Mouse (Mus musculus) midbrain, embryonic 13.5 days (tissue): ENCODE results near the gene Bola1. TPM values are rescaled to one million over a fixed set of nuclear protein-coding genes. Genes with fewer than 3 reads are reported as not detected.
A peak's percentile ranks its signal among the peaks of the same experiment; 100 is the strongest.
"Not testable (repeated sequence)": the region's sequence is repeated elsewhere in the genome, so short reads cannot be mapped to it uniquely, and the experiment has no call there.

ENCODE experiments used
- ATAC-seq: fragments of 200-750 bp; cut with Nextera tagmentation; 2 replicates; pipeline ENCODE4 v1.8.0; 2017; ENCODE audit warnings: mild to moderate bottlenecking, moderate TSS enrichment, moderate library complexity
- H3K27ac ChIP-seq: fragments of 300-500 bp; sonication (generic); 2 replicates; pipeline ENCODE4 v1.5.1; 2015; ENCODE audit warnings: inconsistent platforms, mild to moderate bottlenecking, moderate library complexity
- H3K27me3 ChIP-seq: fragments of 300-500 bp; sonication (generic); 2 replicates; pipeline ENCODE4 v1.6.1; 2015; ENCODE audit warnings: mild to moderate bottlenecking, inconsistent platforms
- H3K36me3 ChIP-seq: fragments of 300-500 bp; sonication (generic); 2 replicates; pipeline ENCODE4 v1.6.1; 2015; ENCODE audit warnings: mild to moderate bottlenecking, inconsistent platforms
- H3K4me1 ChIP-seq: fragments of 300-500 bp; sonication (generic); replicated peaks from 2 replicates; pipeline ENCODE4 v1.6.1; 2015; ENCODE audit warnings: inconsistent platforms
- H3K4me2 ChIP-seq: fragments of 300-500 bp; sonication (generic); replicated peaks from 2 replicates; pipeline ENCODE4 v1.6.1; 2015; ENCODE audit warnings: moderate library complexity, mild to moderate bottlenecking, inconsistent platforms
- H3K4me3 ChIP-seq: fragments of 300-500 bp; sonication (generic); replicated peaks from 2 replicates; pipeline ENCODE4 v1.5.1; 2015; ENCODE audit warnings: mild to moderate bottlenecking, inconsistent platforms
- H3K9ac ChIP-seq: fragments of 300-500 bp; sonication (generic); replicated peaks from 2 replicates; pipeline ENCODE4 v1.6.1; 2015; ENCODE audit warnings: mild to moderate bottlenecking, inconsistent platforms
- H3K9me3 ChIP-seq: fragments of 300-500 bp; sonication (generic); 2 replicates; pipeline ENCODE4 v1.6.1; 2016; ENCODE audit warnings: mild to moderate bottlenecking, inconsistent platforms
- WGBS: fragments of 180-500 bp; shearing (Covaris S2); methylation state at CpG from one replicate; pipeline ENCODE4 v1.1.7; 2015; 5-methylcytosine and 5-hydroxymethylcytosine counted together
- polyA plus RNA-seq: library from polyadenylated mRNA; unstranded; fragments of >200 nt; fragmentation: Nextera tagmentation; extraction: Ambion mirVana; gene quantifications from 2 replicates; pipeline ENCODE4 v1.2.1, GENCODE M21; 2015

The Bola1 gene
- polyA plus RNA-seq, 1 experiment from 2014 or later: 67.7 TPM

DNA sequence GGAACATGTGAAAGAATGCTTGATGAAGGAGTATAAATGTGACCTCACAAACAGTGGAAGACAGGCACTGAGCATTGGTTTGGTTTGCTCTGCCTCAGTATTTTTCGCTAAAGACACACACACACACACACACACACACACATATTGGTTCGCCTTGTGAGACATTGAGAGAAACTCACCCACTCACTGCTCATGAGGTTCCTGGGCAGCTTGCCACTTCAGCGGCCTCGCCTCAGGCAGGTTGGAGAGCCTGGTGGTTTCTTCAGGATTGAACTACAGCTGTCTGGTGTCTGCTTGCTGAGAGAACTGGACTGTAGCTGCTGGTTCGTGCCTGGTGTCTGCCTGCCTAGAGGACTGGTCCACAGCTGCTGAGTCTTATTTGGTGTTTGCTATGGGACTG, 40.7 kb upstream of the Bola1 start:
- Histone ChIP-seq H3K4me3 (no peak overlapping the region), H3K27ac (no peak overlapping the region), H3K4me1 (peaks cover 27% of the 10 kb centered on the region), H3K9ac (no peak overlapping the region), H3K4me2 (no peak overlapping the region), H3K27me3 (no peaks in the 10 kb centered on the region), H3K36me3 (no peaks in the 10 kb centered on the region), H3K9me3 (no peaks in the 10 kb centered on the region)
- 95% methylated on average over 5 of the region's 5 CpGs for WGBS
- ATAC-seq: no peak

DNA sequence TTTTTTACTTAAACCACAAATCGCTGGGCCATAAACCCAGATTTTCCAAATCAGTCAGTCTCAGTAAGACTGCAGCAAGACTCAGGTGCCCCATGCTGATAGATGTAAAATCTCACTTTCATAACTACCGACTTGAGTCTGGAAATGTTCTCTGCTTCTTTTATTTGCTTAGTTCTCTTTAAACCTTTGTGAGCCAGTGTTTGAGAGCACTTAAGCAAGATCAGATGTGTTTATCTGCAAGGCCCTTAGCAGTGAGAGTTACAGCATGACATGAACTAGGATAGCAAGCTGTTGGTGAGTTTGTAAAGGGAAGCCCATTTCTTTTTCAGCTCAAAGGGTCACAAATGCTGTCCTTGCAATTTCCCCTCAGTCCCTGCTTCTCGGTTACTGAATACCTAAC, 37.7 kb upstream of the Bola1 start:
- Histone ChIP-seq H3K9me3 (no peaks in the 10 kb centered on the region), H3K4me2 (no peak overlapping the region), H3K27ac (no peak overlapping the region), H3K9ac (no peak overlapping the region), H3K4me3 (no peak overlapping the region), H3K27me3 (no peaks in the 10 kb centered on the region), H3K36me3 (no peaks in the 10 kb centered on the region), H3K4me1 (peaks cover 7% of the 10 kb centered on the region)
- no peak for ATAC-seq
- WGBS: 74% methylated on average over 3 of the region's 3 CpGs

DNA sequence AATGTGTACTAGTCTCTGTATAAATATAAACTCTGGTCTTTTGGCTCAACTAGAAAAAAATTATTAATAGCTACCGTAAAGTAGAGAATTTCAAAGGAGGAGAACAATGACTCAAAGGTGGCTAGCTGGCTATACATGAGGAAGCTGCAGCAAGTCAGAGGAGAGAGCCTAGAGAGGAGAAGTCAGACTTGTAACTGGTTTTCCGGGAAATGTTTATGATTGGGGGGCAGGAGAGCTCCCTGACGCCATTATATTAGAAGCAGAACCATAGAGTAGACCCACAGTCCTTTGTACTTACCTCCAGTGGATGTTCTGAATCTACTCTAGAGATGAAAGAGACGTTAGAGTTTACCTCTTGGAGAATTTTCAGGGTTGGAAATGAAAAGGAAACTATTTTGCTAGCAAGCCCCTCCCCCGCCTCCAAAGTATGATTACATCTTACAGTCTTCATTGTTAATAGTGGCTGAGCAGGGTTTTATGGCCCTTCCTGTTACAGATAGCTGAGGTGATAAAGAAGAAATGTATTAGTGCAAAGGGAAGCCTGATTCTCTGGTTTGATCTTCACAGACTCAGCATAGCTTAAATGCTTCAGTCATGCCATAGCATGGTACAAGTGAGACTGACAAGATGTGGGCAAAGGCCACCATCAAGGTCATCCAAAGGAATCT, 36.6 kb upstream of the Bola1 start:
- no peak overlapping the region for H3K9ac ChIP-seq
- WGBS: 86% methylated on average over 5 of the region's 5 CpGs
- no peak overlapping the region for H3K27ac ChIP-seq
- H3K4me2 ChIP-seq: no peak overlapping the region
- no peak for ATAC-seq
- H3K36me3 ChIP-seq: no peaks in the 10 kb centered on the region
- H3K9me3 ChIP-seq: no peaks in the 10 kb centered on the region
- no peaks in the 10 kb centered on the region for H3K27me3 ChIP-seq
- no peak overlapping the region for H3K4me3 ChIP-seq
- H3K4me1 ChIP-seq: no peaks in the 10 kb centered on the region

DNA sequence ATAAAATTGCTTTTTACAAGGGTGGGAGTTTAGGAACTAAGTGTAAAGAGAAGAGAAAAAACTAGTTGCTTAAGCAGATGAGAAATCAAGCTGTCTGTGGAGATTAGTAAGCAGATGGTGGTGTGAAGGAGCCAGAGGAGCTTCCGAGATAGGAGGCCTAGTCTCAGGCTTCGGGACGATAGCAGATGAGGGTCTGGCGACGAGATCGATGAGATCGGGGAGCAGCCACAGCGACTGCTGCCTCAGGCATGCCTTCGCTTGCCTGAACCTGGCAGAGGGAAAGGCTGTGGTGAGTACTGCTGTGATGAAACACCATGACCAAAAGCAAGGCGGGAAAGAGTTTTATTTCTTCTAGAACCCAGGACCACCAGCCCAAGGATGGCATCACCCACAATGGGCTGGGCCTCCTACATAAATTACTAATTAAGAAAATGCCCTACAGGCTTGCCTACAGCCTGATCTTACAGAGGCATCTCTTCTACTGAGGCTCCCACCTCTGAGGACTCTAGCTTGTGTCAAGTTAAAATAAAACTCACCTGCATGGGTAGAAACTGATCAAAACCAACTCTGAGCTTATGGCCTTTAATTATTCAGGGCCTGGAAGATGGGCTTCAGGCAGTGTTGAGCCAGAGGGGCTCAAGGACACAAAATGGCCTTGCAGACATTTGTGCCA, 35.3 kb upstream of the Bola1 start:
- 49% methylated on average over 10 of the region's 10 CpGs for WGBS
- no peak overlapping the region for H3K4me3 ChIP-seq
- H3K36me3 ChIP-seq: no peaks in the 10 kb centered on the region
- H3K4me2 ChIP-seq: 0 out of 2 replicates have a peak overlapping the region, but pooled peaks have one; percentile 5
- H3K9me3 ChIP-seq: no peaks in the 10 kb centered on the region
- no peak overlapping the region for H3K27ac ChIP-seq
- no peak for ATAC-seq
- no peak overlapping the region for H3K9ac ChIP-seq
- no peaks in the 10 kb centered on the region for H3K27me3 ChIP-seq
- H3K4me1 ChIP-seq: no peaks in the 10 kb centered on the region

DNA sequence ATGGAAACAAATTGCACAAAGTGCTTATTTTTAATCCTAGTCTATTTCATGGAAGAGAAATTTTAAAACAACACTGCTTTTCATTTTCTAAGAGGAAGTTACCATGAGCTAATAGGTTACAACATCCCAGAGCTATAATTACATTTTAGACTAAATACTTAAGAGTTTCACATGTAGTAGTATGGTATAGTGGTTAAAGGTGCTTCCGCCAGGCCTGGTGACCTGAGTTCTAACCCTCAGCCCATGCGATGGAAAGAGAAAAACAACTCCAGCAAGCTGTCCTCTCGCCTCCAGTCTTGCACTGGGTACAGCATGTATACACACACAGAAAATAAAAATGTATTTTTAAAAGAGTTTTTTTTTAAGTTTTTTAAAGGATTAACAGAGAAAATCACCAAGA, 32.3 kb upstream of the Bola1 start:
- H3K4me2 ChIP-seq: no peak overlapping the region
- no peaks in the 10 kb centered on the region for H3K9me3 ChIP-seq
- H3K27me3 ChIP-seq: no peaks in the 10 kb centered on the region
- no peak overlapping the region for H3K4me3 ChIP-seq
- ATAC-seq: no peak
- H3K4me1 ChIP-seq: peaks cover 20% of the 10 kb centered on the region
- H3K36me3 ChIP-seq: no peaks in the 10 kb centered on the region
- no peak overlapping the region for H3K27ac ChIP-seq
- 91% methylated on average over 3 of the region's 3 CpGs for WGBS
- H3K9ac ChIP-seq: no peak overlapping the region

DNA sequence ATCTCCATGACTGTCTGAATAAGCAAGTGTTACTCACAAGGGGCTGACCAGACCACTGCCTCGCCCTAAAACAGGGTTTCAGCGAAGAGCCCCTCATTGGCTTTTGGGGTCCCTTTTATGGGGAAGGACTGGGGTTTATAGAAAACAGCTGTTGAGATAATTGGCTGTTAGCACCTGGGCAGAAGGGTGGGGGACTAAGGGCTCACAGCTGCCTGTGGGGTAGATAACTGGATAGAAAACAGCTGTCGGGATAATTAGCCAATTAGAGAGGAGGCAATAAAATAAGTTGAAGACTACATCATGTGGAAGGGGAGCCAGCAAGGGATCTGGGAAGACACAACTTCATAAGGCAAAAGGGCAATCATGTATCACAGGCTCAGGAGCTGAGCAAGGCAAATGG, 31.4 kb upstream of the Bola1 start:
- H3K36me3 ChIP-seq: no peaks in the 10 kb centered on the region
- no peak overlapping the region for H3K4me2 ChIP-seq
- H3K9ac ChIP-seq: no peak overlapping the region
- no peak overlapping the region for H3K4me3 ChIP-seq
- H3K27ac ChIP-seq: no peak overlapping the region
- no peaks in the 10 kb centered on the region for H3K9me3 ChIP-seq
- WGBS: 90% methylated on average over 3 of the region's 3 CpGs
- H3K4me1 ChIP-seq: peaks cover 20% of the 10 kb centered on the region
- ATAC-seq: no peak
- no peaks in the 10 kb centered on the region for H3K27me3 ChIP-seq

DNA sequence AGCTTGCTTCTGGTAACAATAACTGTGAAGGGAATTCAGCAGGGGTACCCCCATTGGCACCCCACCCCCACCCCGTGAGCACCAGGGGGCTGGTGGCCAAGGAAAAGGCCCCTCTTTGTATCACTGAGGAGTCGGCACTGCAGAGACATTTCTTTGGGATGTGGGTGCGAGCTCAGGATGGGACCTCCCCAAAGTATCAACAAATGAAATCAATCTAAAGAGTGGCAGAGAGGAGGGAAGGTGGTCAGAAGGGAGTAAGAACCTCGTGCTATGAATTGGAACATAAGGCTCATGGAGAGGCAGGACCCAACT, 29.5 kb upstream of the Bola1 start:
- WGBS: 58% methylated on average over 4 of the region's 4 CpGs
- H3K4me2 ChIP-seq: peak overlapping the region; percentile 54
- no peak for ATAC-seq
- no peak overlapping the region; the same call in 1 of the 2 replicates for H3K9ac ChIP-seq
- no peaks in the 10 kb centered on the region for H3K36me3 ChIP-seq
- peaks cover 30% of the 10 kb centered on the region for H3K4me1 ChIP-seq
- H3K27me3 ChIP-seq: no peaks in the 10 kb centered on the region
- H3K4me3 ChIP-seq: 0 out of 2 replicates have a peak overlapping the region, but pooled peaks have one; percentile 38
- H3K9me3 ChIP-seq: no peaks in the 10 kb centered on the region
- no peak overlapping the region for H3K27ac ChIP-seq

DNA sequence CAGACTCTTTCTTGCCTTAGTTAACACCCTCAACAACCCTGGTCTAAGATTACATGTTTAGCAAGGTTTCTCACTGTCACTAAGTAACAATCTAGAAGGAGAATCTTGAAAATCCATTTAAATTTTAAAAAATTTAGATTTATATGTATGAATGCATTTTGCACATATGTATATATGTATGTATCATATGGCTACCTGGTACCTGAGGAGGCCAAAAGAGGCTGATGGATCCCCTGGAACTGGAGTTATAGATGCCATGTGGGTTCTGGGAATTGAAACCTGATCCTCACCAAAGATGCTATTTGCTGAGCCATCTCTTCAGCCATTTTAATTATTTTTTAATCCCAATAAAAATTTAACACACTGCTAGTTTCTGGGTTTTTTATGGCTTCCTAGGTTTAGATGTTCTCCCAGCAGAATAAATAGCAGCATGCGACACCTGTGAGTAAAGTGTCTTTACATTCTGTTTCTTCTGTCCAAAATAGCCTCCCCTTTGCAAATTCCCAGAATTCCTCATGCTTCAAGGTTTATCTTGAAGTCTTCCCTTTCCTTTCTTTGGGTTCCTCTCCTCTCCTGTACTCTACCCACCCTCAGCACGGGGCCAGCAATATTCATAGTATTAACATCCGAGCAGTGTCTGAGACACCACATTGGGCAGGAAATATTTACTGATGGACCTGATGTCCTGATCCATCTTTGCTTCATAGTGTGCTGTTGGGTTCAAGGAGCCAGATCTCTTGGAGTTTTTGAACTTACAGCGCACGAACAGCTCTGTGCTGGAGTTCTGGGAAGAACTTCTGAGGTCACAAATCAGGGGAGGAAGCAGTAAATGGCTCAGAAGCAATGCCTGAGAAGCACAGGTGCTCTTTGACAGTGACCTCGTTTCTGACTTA, 28.9 kb upstream of the Bola1 start:
- Histone ChIP-seq H3K4me1 (peaks cover 32% of the 10 kb centered on the region), H3K4me3 (peak overlapping the region; percentile 38), H3K27ac (no peak overlapping the region), H3K36me3 (no peaks in the 10 kb centered on the region), H3K4me2 (peak overlapping the region; percentile 54), H3K9me3 (no peaks in the 10 kb centered on the region), H3K27me3 (no peaks in the 10 kb centered on the region), H3K9ac (peak overlapping the region; percentile 61)
- 43% methylated on average over 6 of the region's 6 CpGs for WGBS
- ATAC-seq: no peak

DNA sequence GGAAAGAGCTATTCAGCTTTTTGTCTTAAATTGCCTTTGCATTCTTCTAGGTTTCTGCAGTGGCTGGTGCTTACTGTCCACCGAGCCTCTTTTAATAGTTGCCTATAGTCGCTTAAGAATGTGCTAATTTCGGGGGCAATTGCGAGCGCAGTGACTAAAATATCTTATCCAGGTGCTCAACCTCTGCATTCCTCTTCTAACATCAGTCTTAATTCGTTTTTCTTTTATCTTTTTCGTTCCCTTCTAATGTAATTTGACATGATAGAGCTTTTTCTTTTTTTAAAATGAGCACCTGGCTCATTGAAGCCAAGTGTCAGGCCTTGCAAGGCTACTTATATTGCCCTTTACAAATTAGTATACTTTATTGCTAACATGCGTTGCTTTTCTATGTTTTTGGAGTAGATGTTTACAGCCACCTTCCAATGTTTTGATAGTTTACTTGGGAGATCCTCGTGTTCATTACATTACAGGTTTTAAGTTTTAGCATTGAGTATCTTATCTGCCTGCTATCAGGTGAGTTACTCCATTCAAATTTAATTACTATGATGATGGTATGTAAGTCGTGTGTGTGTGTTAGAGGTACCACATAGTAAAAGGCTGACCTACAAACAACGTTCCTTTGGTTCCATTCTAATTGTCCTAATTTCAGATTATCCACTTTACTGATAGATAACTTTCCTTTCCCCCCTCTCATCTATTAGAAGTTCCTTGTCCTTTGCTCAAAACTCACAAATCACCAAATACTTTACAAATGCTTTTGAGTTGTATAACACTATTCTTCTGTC, 28.0 kb upstream of the Bola1 start:
- 2% methylated on average over 11 of the region's 11 CpGs for WGBS
- ATAC-seq: no peak
- Histone ChIP-seq H3K9me3 (no peaks in the 10 kb centered on the region), H3K36me3 (no peaks in the 10 kb centered on the region), H3K27me3 (no peaks in the 10 kb centered on the region), H3K4me2 (peak overlapping the region; percentile 54), H3K4me1 (peaks cover 32% of the 10 kb centered on the region), H3K4me3 (peak overlapping the region; percentile 38), H3K27ac (0 out of 2 replicates have a peak overlapping the region, but pooled peaks have one; percentile 19), H3K9ac (peak overlapping the region; percentile 61)

DNA sequence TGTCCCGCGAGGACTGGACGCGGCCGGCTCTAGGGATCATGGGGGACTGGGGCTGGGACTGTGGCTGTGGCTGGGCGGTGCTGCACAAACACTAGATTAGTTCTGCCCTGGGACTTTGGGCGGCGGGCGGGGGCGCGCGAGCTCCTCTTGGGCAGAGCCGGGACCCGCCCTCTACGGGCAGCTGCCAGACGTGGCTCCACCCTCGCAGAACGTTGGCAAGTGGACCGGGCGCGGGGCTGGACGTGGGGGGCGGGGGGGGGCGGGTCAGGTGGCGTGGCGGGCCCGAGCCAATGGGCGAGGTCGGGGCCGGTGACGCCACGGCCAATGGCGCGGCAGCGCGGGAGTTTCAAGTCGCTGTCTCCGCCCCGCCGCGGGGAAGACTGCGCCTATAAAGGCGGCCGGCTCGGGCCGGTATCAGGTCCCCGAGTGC, 26.9 kb upstream of the Bola1 start, which contains the start of gene Hist2h3c1:
Gene Hist2h3c1 (plus strand): TSS at position 259 of the 430 bp plus-strand sequence.
- peak within 1 kb of the TSS; percentile 39 for H3K4me3 ChIP-seq
- peaks cover 32% of the 10 kb centered on the region for H3K4me1 ChIP-seq
- peak; percentile 92 for ATAC-seq
- H3K4me2 ChIP-seq: peak within 1 kb of the TSS; percentile 54
- H3K9ac ChIP-seq: peak within 1 kb of the TSS; percentile 61
- not testable (repeated sequence) for H3K27me3 ChIP-seq, H3K36me3 ChIP-seq, H3K9me3 ChIP-seq
- 0% methylated on average over 16 of the region's 47 CpGs for WGBS
- H3K27ac ChIP-seq: peak within 1 kb of the TSS; percentile 68; the same call in 1 of the 2 replicates

DNA sequence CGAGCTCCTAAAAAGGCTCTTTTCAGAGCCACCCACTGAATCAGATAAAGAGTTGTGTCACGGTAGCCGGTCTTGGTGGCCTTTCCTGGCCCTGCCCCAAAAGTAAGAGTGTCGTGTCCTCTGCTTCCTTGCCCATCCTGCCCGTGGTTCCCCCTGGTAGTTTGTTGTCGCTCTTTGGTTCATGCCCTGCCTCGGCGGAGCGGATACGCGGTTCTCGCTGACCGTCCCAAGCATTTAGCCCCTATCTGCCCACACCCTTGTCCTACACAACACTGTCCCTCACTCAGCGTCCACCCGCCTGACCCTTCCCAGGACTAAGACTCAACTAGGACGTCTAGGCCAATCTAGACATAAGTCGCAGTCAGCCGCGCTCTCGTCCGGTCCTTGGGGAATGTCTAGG, 26.5 kb upstream of the Bola1 start:
- H3K27ac ChIP-seq: peak overlapping the region; percentile 68; the same call in 1 of the 2 replicates
- peak overlapping the region; percentile 59 for H3K9ac ChIP-seq
- H3K9me3 ChIP-seq, ATAC-seq, H3K27me3 ChIP-seq, H3K36me3 ChIP-seq: not testable (repeated sequence)
- WGBS: 0% methylated on average over 10 of the region's 21 CpGs
- peaks cover 33% of the 10 kb centered on the region for H3K4me1 ChIP-seq
- H3K4me2 ChIP-seq: peak overlapping the region; percentile 50
- H3K4me3 ChIP-seq: peak overlapping the region; percentile 39
